22 mouse cellular contexts compared by ENCODE assay signal in genomic region chr11:119542371-119542770, GRCm38 (mm10). TPM values are rescaled to one million over a fixed set of nuclear protein-coding genes. Genes with fewer than 3 reads are reported as not detected.
DNase-seq lines count a peak whose midpoint lies in the region; ATAC-seq and TF ChIP-seq lines count a peak whose summit lies in the region.
"Had no signal": no experiment of that assay in that cellular context is flagged by ENCODE, and none has a peak within 500 bp of the region (broad histone marks: within the 10 kb centered on the region; RNA-seq: fewer than 3 reads in every experiment).

No protein-coding gene starts in this region.

- WGBS in liver, embryonic 14.5 days (ENCODE audit: insufficient replicate concordance): 29% methylated on average over 9 of the region's 9 CpGs
- WGBS in liver, embryonic 12.5 days (ENCODE audit: insufficient replicate concordance): 30% methylated on average over 9 of the region's 9 CpGs

- no peaks in the 10 kb centered on the region for H3K4me1 ChIP-seq in liver, embryonic 14.5 days (replicated peaks; ENCODE audit: control insufficient read depth in 2 of 2, insufficient read depth in 2 of 2, low read length in 1 of 2)
- peaks cover 8% of the 10 kb centered on the region for H3K4me1 ChIP-seq in liver, embryonic 12.5 days

- H3K27ac ChIP-seq in gastrocnemius, adult 2 months: no peak overlapping the region
- H3K27ac ChIP-seq in liver, embryonic 14.5 days: no peak overlapping the region
- H3K27ac ChIP-seq in liver, embryonic 12.5 days: no peak overlapping the region
- H3K27ac ChIP-seq: embryonic facial prominence, embryonic 12.5 days; liver, embryonic 13.5 days; neural tube, embryonic 12.5 days had no signal

- peaks cover 35% of the 10 kb centered on the region for H3K27me3 ChIP-seq in liver, embryonic 14.5 days (ENCODE audit: control insufficient read depth, insufficient read depth, low read length)
- peaks cover 90% of the 10 kb centered on the region for H3K27me3 ChIP-seq in liver, embryonic 12.5 days (replicated peaks)

- H3K4me2 ChIP-seq in liver, embryonic 14.5 days (ENCODE audit: low read depth): no peak overlapping the region
- no peak overlapping the region for H3K4me2 ChIP-seq in liver, embryonic 12.5 days
- H3K4me2 ChIP-seq: embryonic facial prominence, embryonic 12.5 days; heart, embryonic 12.5 days; liver, embryonic 13.5 days had no signal

- no peak for ATAC-seq in liver, embryonic 14.5 days (ENCODE audit: insufficient read depth)
- no peak for ATAC-seq in liver, embryonic 12.5 days
- ATAC-seq: forebrain, embryonic 16.5 days had no signal

- TF ChIP-seq CTCF in gastrocnemius, adult 2 months (IDR thresholded peaks at IDR 0.05): peak; percentile 6; the same call in 1 of the 2 replicates
- 0 out of 2 replicates have a peak, but pooled peaks have one; percentile 20 for TF ChIP-seq CTCF in liver, embryonic 14.5 days (IDR thresholded peaks at IDR 0.05; ENCODE audit: low read depth)

- no peaks in the 10 kb centered on the region for H3K36me3 ChIP-seq in liver, embryonic 14.5 days (replicated peaks; ENCODE audit: control insufficient read depth, insufficient read depth, low read depth)
- H3K36me3 ChIP-seq in liver, embryonic 12.5 days: no peaks in the 10 kb centered on the region
- H3K36me3 ChIP-seq: embryonic facial prominence, embryonic 12.5 days; heart, embryonic 12.5 days; liver, embryonic 13.5 days had no signal

- intact Hi-C loops in gastrocnemius, adult 2 months (cut with DNase I): no loop called here
- intact Hi-C loops in gastrocnemius, postnatal 14 days (cut with DNase I; ENCODE audit: low total_unique reads): no loop called here

- no peak overlapping the region for H3K9ac ChIP-seq in liver, embryonic 14.5 days (replicated peaks)
- H3K9ac ChIP-seq in liver, embryonic 12.5 days: no peak overlapping the region
- H3K9ac ChIP-seq: embryonic facial prominence, embryonic 12.5 days; heart, embryonic 12.5 days; liver, embryonic 13.5 days; neural tube, embryonic 12.5 days had no signal

- H3K4me3 ChIP-seq in gastrocnemius, adult 2 months: no peak overlapping the region
- H3K4me3 ChIP-seq in liver, embryonic 14.5 days (ENCODE audit: insufficient read depth in 1 of 2, low read depth in 2 of 2, low read length in 2 of 2): no peak overlapping the region
- no peak overlapping the region for H3K4me3 ChIP-seq in liver, embryonic 12.5 days
- H3K4me3 ChIP-seq: embryonic facial prominence, embryonic 12.5 days; heart, embryonic 12.5 days; liver, embryonic 13.5 days; neural tube, embryonic 12.5 days had no signal

- no peak for TF ChIP-seq EP300 in liver, embryonic 14.5 days (IDR thresholded peaks at IDR 0.05; ENCODE audit: low read depth)

- no peak for DNase-seq in gastrocnemius, adult 2 months
- no peak for DNase-seq in gastrocnemius, postnatal 14 days
- no peak for DNase-seq in liver, embryonic 14.5 days (ENCODE audit: low read depth in 3 of 3, low spot score in 3 of 3)
- peak; percentile 68 to 69 for DNase-seq in cerebellum, adult 18-20 months
- DNase-seq in cerebellum, postnatal 36 days: peak; percentile 61 to 63
- DNase-seq in right cerebral cortex, postnatal 25 days: no peak
- no peak for DNase-seq in ovary, postnatal 14 days (ENCODE audit: low spot score)
- DNase-seq: B cell, adult 2 months; heart, postnatal 36 days; kidney, adult 9 months; left cerebral cortex, postnatal 4 days; liver, embryonic 13.5 days; lung, postnatal 14 days; thymus, postnatal 25 days had no signal

- H3K9me3 ChIP-seq in liver, embryonic 14.5 days (ENCODE audit: control insufficient read depth, low read length): no peaks in the 10 kb centered on the region
- no peaks in the 10 kb centered on the region for H3K9me3 ChIP-seq in liver, embryonic 12.5 days (replicated peaks)
- H3K9me3 ChIP-seq: embryonic facial prominence, embryonic 12.5 days; heart, embryonic 12.5 days; liver, embryonic 13.5 days; neural tube, embryonic 12.5 days had no signal

RNA-seq across cellular contexts. Expression of gene Nptx1, which starts 5.2 kb away (rescaled TPM):
- total RNA-seq in gastrocnemius, adult 2 months (2021): not detected
- under 1 TPM; 0.35 to 0.40 TPM for total RNA-seq in gastrocnemius, postnatal 14 days (2021)
- polyA plus RNA-seq in liver, embryonic 14.5 days (2012; rRNA removed): 0.01 TPM in 1 of 2 replicates, not detected in the other
- polyA plus RNA-seq in liver, embryonic 14.5 days (2014; fragmentation: Nextera tagmentation; extraction: Ambion mirVana): 0.06 TPM in 1 of 2 replicates, not detected in the other
- 0.04 and 0.06 TPM in 2 replicates for polyA plus RNA-seq in liver, embryonic 12.5 days (2016; fragmentation: Nextera tagmentation; extraction: Ambion mirVana)
- total RNA-seq: common myeloid progenitor, adult 5-6 weeks; granulocyte monocyte progenitor cell, adult 5-6 weeks; megakaryocyte-erythroid progenitor cell, adult 5-6 weeks had no signal

RNA-seq across cellular contexts. Expression of gene Endov, which starts 51.2 kb away (rescaled TPM):
- 1 to 10 TPM; 4.3 to 4.5 TPM for total RNA-seq in gastrocnemius, adult 2 months (2021)
- 1 to 10 TPM; 7.3 to 8.7 TPM for total RNA-seq in gastrocnemius, postnatal 14 days (2021)
- 3.9 and 4.3 TPM in 2 replicates for polyA plus RNA-seq in liver, embryonic 14.5 days (2012; rRNA removed)
- polyA plus RNA-seq in liver, embryonic 14.5 days (2014; fragmentation: Nextera tagmentation; extraction: Ambion mirVana): 5.0 and 5.1 TPM in 2 replicates
- polyA plus RNA-seq in liver, embryonic 12.5 days (2016; fragmentation: Nextera tagmentation; extraction: Ambion mirVana): 7.9 and 10.5 TPM in 2 replicates

Comparison
In these comparisons a context has a peak if more than half of its experiments do, and no peak if none do; other contexts are left out.
1. DNase-seq: peak in cerebellum, adult 18-20 months (2 of 2) and cerebellum, postnatal 36 days (2 of 2); none in gastrocnemius, adult 2 months (single experiment), gastrocnemius, postnatal 14 days (single experiment), liver, embryonic 14.5 days (0 of 3), right cerebral cortex, postnatal 25 days (single experiment) and ovary, postnatal 14 days (single experiment).